Mouse (Mus musculus) erythroblast, adult 5-6 weeks (primary cell): ENCODE data around the gene Por. TPM values are rescaled to one million over a fixed set of nuclear protein-coding genes. Genes with fewer than 3 reads are reported as not detected.
A peak's percentile ranks its signal among the peaks of the same experiment; 100 is the strongest.

ENCODE experiments used
- ATAC-seq: replicated peaks from 2 replicates; pipeline ENCODE4 v1.8.0; 2016; ENCODE audit warnings: moderate number of reproducible peaks, mild to moderate bottlenecking, moderate TSS enrichment, inconsistent platforms; ENCODE audit not compliant: poor library complexity, low FRiP score, severe bottlenecking
- total RNA-seq, 2 experiments: library from RNA; stranded (forward) in 1 of 2; stranded (reverse) in 1 of 2; fragments of 150-400 nt in 1 of 2; fragments of 200-764, 138-1000 nt in 1 of 2; gene quantifications; 2 replicates each; pipeline versions ENCODE4 v1.2.3 to v1.2.4; 2015 to 2017; ENCODE audit warnings: low replicate concordance in 2 of 2

Gene Por
- total RNA-seq, 2 experiments from 2014 or later, result 8.8 to 14.5 TPM

GRCm38 (mm10) chr5:135742941-135743740 is 73.3 kb downstream of the Por start:
- no peak for ATAC-seq

- peak; percentile 98 for ATAC-seq
Measured at GRCm38 (mm10) chr5:135743741-135744609, 74.1 kb downstream of the Por start, which contains the start of gene Tmem120a. Gene Tmem120a (minus strand): TSS chr5:135744448.

- ATAC-seq, result no peak
Measured at GRCm38 (mm10) chr5:135744742-135745141, 74.9 kb downstream of the Por start.

GRCm38 (mm10) chr5:135751041-135751440 is 81.2 kb downstream of the Por start:
- no peak for ATAC-seq

GRCm38 (mm10) chr5:135751595-135751994 is 81.8 kb downstream of the Por start:
- no peak for ATAC-seq

- no peak for ATAC-seq
Measured at GRCm38 (mm10) chr5:135761881-135762280, 92.0 kb downstream of the Por start.

- peak; percentile 54; the same call in 1 of the 2 replicates for ATAC-seq
Measured at GRCm38 (mm10) chr5:135763526-135763925, 93.7 kb downstream of the Por start.

GRCm38 (mm10) chr5:135764971-135765370 is 95.1 kb downstream of the Por start:
- ATAC-seq, result no peak

- no peak for ATAC-seq
Measured at GRCm38 (mm10) chr5:135772519-135772918, 102.7 kb downstream of the Por start.

GRCm38 (mm10) chr5:135776546-135776945 is 106.7 kb downstream of the Por start:
- ATAC-seq, result no peak

- peak; percentile 31 for ATAC-seq
Measured at GRCm38 (mm10) chr5:135777796-135778470, 108.1 kb downstream of the Por start, which contains the start of gene Styxl1. Gene Styxl1 (minus strand): TSS chr5:135778385.

GRCm38 (mm10) chr5:135778471-135779445 is 108.9 kb downstream of the Por start, which contains the start of gene Mdh2:
Gene Mdh2 (plus strand): TSS chr5:135778480.
- peak; percentile 90 for ATAC-seq

- no peak for ATAC-seq
Measured at GRCm38 (mm10) chr5:135780331-135780730, 110.5 kb downstream of the Por start.

- ATAC-seq, result no peak
Measured at GRCm38 (mm10) chr5:135782901-135783300, 113.1 kb downstream of the Por start.

Other genes starting within 250 kb of the Por start
- gene Hip1, start 124.9 kb upstream of the Por start, total RNA-seq (2015; ENCODE audit: low replicate concordance), result 1.2 and 5.0 TPM in 2 replicates
- 1.3 and 4.9 TPM in 2 replicates for gene Hip1, start 124.9 kb upstream of the Por start, total RNA-seq (2017; ENCODE audit: low replicate concordance)
- not detected in 2 replicates for gene Ccl26, start 106.5 kb upstream of the Por start, total RNA-seq (2015; ENCODE audit: low replicate concordance)
- not detected in 2 replicates for gene Ccl26, start 106.5 kb upstream of the Por start, total RNA-seq (2017; ENCODE audit: low replicate concordance)
- not detected in 2 replicates for gene Ccl24, start 97.0 kb upstream of the Por start, total RNA-seq (2015; ENCODE audit: low replicate concordance)
- not detected in 2 replicates for gene Ccl24, start 97.0 kb upstream of the Por start, total RNA-seq (2017; ENCODE audit: low replicate concordance)
- gene Rhbdd2, start 37.4 kb upstream of the Por start, total RNA-seq (2015; ENCODE audit: low replicate concordance), result 9.6 and 9.8 TPM in 2 replicates
- 0.28 and 5.1 TPM in 2 replicates for gene Rhbdd2, start 37.4 kb upstream of the Por start, total RNA-seq (2017; ENCODE audit: low replicate concordance)
- gene Tmem120a, start 74.4 kb downstream of the Por start, total RNA-seq (2015; ENCODE audit: low replicate concordance), result 0.58 and 5.4 TPM in 2 replicates
- 6.0 and 8.7 TPM in 2 replicates for gene Tmem120a, start 74.4 kb downstream of the Por start, total RNA-seq (2017; ENCODE audit: low replicate concordance)
- not detected in 2 replicates for gene Styxl1, start 108.4 kb downstream of the Por start, total RNA-seq (2015; ENCODE audit: low replicate concordance)
- gene Styxl1, start 108.4 kb downstream of the Por start, total RNA-seq (2017; ENCODE audit: low replicate concordance), result not detected in 2 replicates
- 106 and 152 TPM in 2 replicates for gene Mdh2, start 108.4 kb downstream of the Por start, total RNA-seq (2015; ENCODE audit: low replicate concordance)
- 47.2 and 55.1 TPM in 2 replicates for gene Mdh2, start 108.4 kb downstream of the Por start, total RNA-seq (2017; ENCODE audit: low replicate concordance)
- not detected in 2 replicates for gene Srrm3, start 136.9 kb downstream of the Por start, total RNA-seq (2015; ENCODE audit: low replicate concordance)
- gene Srrm3, start 136.9 kb downstream of the Por start, total RNA-seq (2017; ENCODE audit: low replicate concordance), result not detected in 2 replicates
- not detected in 2 replicates for gene Hspb1, start 217.9 kb downstream of the Por start, total RNA-seq (2015; ENCODE audit: low replicate concordance)
- gene Hspb1, start 217.9 kb downstream of the Por start, total RNA-seq (2017; ENCODE audit: low replicate concordance), result not detected in 2 replicates